Mouse (Mus musculus) thymus, postnatal 25 days (tissue): ENCODE measurements around the gene Gm7954.
"Not testable (repeated sequence)": the region's sequence is repeated elsewhere in the genome, so short reads cannot be mapped to it uniquely, and the experiment has no call there.

ENCODE experiments used
- DNase-seq: peaks from one replicate; pipeline ENCODE4 v3.0.0; 2022

Gene Gm7954

GRCm38 (mm10) chr14:41453418-41453817 lies at the start of gene Gm7954:
Gm7954 (minus strand) TSS chr14:41453518.
- DNase-seq, result not testable (repeated sequence)

- DNase-seq, result not testable (repeated sequence)
These were observed 36.1 kb upstream of the Gm7954 start, which contains the start of gene Gm3486 for GRCm38 (mm10) chr14:41489385-41489784. Gm3486 (minus strand) TSS chr14:41489485.

- DNase-seq, result not testable (repeated sequence)
These were observed 27.8 kb downstream of the Gm7954 start for GRCm38 (mm10) chr14:41425393-41426075.

GRCm38 (mm10) chr14:41424694-41425093 lies 28.6 kb downstream of the Gm7954 start:
- DNase-seq, result not testable (repeated sequence)

- DNase-seq, result not testable (repeated sequence)
These were observed 45.1 kb downstream of the Gm7954 start, which contains the start of gene Gm6482 for GRCm38 (mm10) chr14:41408181-41408580. Gm6482 (minus strand) TSS chr14:41408281.
